Mouse (Mus musculus): ENCODE measurements around the gene Ascl5. TPM values are rescaled to one million over a fixed set of nuclear protein-coding genes. Genes with fewer than 3 reads are reported as not detected.

Gene Ascl5
- polyA plus RNA-seq, 1 experiment from 2014 or later = not detected

DNA sequence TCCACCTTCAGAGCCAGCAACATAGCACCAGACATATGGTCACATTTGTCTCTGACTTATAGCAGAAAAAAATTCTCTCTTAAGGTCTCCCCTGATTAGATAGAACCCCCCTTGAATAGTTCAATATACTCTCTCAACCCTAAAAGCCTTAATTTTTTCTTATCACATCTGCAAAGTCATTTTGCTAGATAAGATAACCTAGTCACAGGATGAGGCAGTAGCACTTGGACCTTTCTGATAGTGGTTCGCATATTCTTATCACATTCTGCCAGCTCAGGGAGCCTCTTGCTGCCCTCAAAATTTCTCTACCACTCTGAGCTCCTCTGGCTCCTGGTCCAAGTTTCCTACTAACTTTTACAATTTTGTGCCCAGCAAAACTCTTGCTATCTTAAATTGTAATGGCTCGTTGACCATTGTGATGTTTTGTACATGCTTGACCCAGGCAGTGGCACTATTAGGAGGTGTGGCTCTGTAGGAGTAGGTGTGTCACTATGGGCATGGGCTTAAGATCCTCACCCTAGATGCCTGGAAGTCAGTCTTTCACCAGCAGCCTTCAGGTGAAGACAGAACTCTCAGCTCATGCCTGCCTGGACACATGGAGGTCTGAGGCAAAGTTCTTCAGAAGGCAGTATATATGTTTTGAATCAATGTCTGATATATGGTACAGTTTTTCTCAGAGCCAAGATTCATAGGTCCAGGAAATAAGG lies 35.7 kb upstream of the Ascl5 start:
- ATAC-seq (replicated peaks; ENCODE audit: insufficient number of reproducible peaks, low FRiP score, low TSS enrichment, low read depth) (no peak), DNase-seq (ENCODE audit: low spot score) (no peak)
- H3K4me2 ChIP-seq (ENCODE audit: low read depth, low read length) = no peak overlapping the region
- no peaks in the 10 kb centered on the region for H3K4me1 ChIP-seq (ENCODE audit: control insufficient read depth, insufficient read depth, low read length)
- H3K36me3 ChIP-seq (replicated peaks; ENCODE audit: control insufficient read depth, insufficient read depth, low read depth, low read length) = no peaks in the 10 kb centered on the region
- no peaks in the 10 kb centered on the region for H3K9me3 ChIP-seq (replicated peaks; ENCODE audit: control insufficient read depth, low read length)
- H3K9ac ChIP-seq (replicated peaks; ENCODE audit: low read length) = no peak overlapping the region
- WGBS = 80% methylated on average over 2 of the region's 2 CpGs
- H3K27me3 ChIP-seq (ENCODE audit: control insufficient read depth, insufficient read depth, low read length) = no peaks in the 10 kb centered on the region
- H3K4me3 ChIP-seq (ENCODE audit: low read depth, low read length) = no peak overlapping the region
- no peak overlapping the region for H3K27ac ChIP-seq (replicated peaks; ENCODE audit: low read depth, low read length)

- WGBS = 49% methylated on average over 2 of the region's 2 CpGs
- Histone ChIP-seq H3K4me2 (ENCODE audit: low read depth, low read length) (no peak overlapping the region), H3K27ac (replicated peaks; ENCODE audit: low read depth, low read length) (no peak overlapping the region; the same call in 1 of the 2 replicates), H3K9ac (replicated peaks; ENCODE audit: low read length) (no peak overlapping the region), H3K27me3 (ENCODE audit: control insufficient read depth, insufficient read depth, low read length) (no peaks in the 10 kb centered on the region), H3K36me3 (replicated peaks; ENCODE audit: control insufficient read depth, insufficient read depth, low read depth, low read length) (peaks cover 4% of the 10 kb centered on the region), H3K9me3 (replicated peaks; ENCODE audit: control insufficient read depth, low read length) (no peaks in the 10 kb centered on the region), H3K4me3 (ENCODE audit: low read depth, low read length) (no peak overlapping the region), H3K4me1 (ENCODE audit: control insufficient read depth, insufficient read depth, low read length) (no peaks in the 10 kb centered on the region)
- ATAC-seq (replicated peaks; ENCODE audit: insufficient number of reproducible peaks, low FRiP score, low TSS enrichment, low read depth) (peak; percentile 61; the same call in 1 of the 2 replicates), DNase-seq (ENCODE audit: low spot score) (peak; percentile 59)
These were observed 33.3 kb upstream of the Ascl5 start for GRCm38 (mm10) chr1:136017307-136017706.

DNA sequence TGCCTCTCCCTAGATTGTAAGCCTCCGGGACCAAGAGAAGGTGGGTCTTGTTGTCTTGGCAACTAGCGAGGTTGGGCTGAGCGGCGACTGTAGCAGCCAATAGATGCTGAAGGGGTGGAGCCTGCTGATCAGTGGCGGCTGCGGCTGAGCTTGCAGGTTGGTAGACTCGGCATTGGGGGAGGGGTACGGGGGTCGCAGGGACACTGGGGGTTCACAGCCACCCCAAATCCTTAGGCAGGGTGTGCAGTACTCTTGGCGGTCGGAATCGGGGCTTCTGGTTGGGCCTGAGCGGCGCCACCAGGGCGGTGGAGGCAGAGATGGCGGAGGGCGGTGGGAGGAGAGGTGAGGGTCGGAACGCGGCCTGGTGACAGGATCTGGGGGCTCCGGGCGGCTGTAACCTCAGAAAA lies 32.7 kb upstream of the Ascl5 start:
- ATAC-seq (replicated peaks; ENCODE audit: insufficient number of reproducible peaks, low FRiP score, low TSS enrichment, low read depth) = peak; percentile 98

GRCm38 (mm10) chr1:136018390-136019189 lies 32.0 kb upstream of the Ascl5 start:
- WGBS = 5% methylated on average over 24 of the region's 24 CpGs

More for the DNA sequence above, 32.7 kb upstream of the Ascl5 start:
- H3K4me1 ChIP-seq (ENCODE audit: control insufficient read depth, insufficient read depth, low read length) = no peaks in the 10 kb centered on the region
- 0% methylated on average over 22 of the region's 22 CpGs for WGBS
- peak overlapping the region; percentile 74 for H3K4me3 ChIP-seq (ENCODE audit: low read depth, low read length)
- H3K27me3 ChIP-seq (ENCODE audit: control insufficient read depth, insufficient read depth, low read length) = no peaks in the 10 kb centered on the region
- H3K9ac ChIP-seq (replicated peaks; ENCODE audit: low read length) = peak overlapping the region; percentile 83
- peak; percentile 99 for DNase-seq (ENCODE audit: low spot score)
- H3K27ac ChIP-seq (replicated peaks; ENCODE audit: low read depth, low read length) = peak overlapping the region; percentile 68; the same call in 1 of the 2 replicates
- peaks cover 4% of the 10 kb centered on the region for H3K36me3 ChIP-seq (replicated peaks; ENCODE audit: control insufficient read depth, insufficient read depth, low read depth, low read length)
- H3K9me3 ChIP-seq (replicated peaks; ENCODE audit: control insufficient read depth, low read length) = no peaks in the 10 kb centered on the region
- H3K4me2 ChIP-seq (ENCODE audit: low read depth, low read length) = peak overlapping the region; percentile 87

GRCm38 (mm10) chr1:136030201-136030600 lies 20.4 kb upstream of the Ascl5 start:
- H3K27me3 ChIP-seq (ENCODE audit: control insufficient read depth, insufficient read depth, low read length) = no peaks in the 10 kb centered on the region
- ATAC-seq (replicated peaks; ENCODE audit: insufficient number of reproducible peaks, low FRiP score, low TSS enrichment, low read depth) = no peak
- no peak overlapping the region for H3K4me3 ChIP-seq (ENCODE audit: low read depth, low read length)
- peaks cover 10% of the 10 kb centered on the region for H3K36me3 ChIP-seq (replicated peaks; ENCODE audit: control insufficient read depth, insufficient read depth, low read depth, low read length)
- H3K4me1 ChIP-seq (ENCODE audit: control insufficient read depth, insufficient read depth, low read length) = no peaks in the 10 kb centered on the region
- H3K9ac ChIP-seq (replicated peaks; ENCODE audit: low read length) = no peak overlapping the region
- 55% methylated on average over 7 of the region's 7 CpGs for WGBS
- peak; percentile 26 for DNase-seq (ENCODE audit: low spot score)
- H3K4me2 ChIP-seq (ENCODE audit: low read depth, low read length) = no peak overlapping the region
- H3K9me3 ChIP-seq (replicated peaks; ENCODE audit: control insufficient read depth, low read length) = no peaks in the 10 kb centered on the region
- no peak overlapping the region for H3K27ac ChIP-seq (replicated peaks; ENCODE audit: low read depth, low read length)

More at GRCm38 (mm10) chr1:136018390-136019189, 32.0 kb upstream of the Ascl5 start:
- peak; percentile 36 for ATAC-seq (replicated peaks; ENCODE audit: insufficient number of reproducible peaks, low FRiP score, low TSS enrichment, low read depth)
- DNase-seq (ENCODE audit: low spot score) = peak; percentile 56
- Histone ChIP-seq H3K9ac (replicated peaks; ENCODE audit: low read length) (peak overlapping the region; percentile 83), H3K9me3 (replicated peaks; ENCODE audit: control insufficient read depth, low read length) (no peaks in the 10 kb centered on the region), H3K4me2 (ENCODE audit: low read depth, low read length) (peak overlapping the region; percentile 87), H3K27me3 (ENCODE audit: control insufficient read depth, insufficient read depth, low read length) (no peaks in the 10 kb centered on the region), H3K36me3 (replicated peaks; ENCODE audit: control insufficient read depth, insufficient read depth, low read depth, low read length) (peaks cover 4% of the 10 kb centered on the region), H3K4me1 (ENCODE audit: control insufficient read depth, insufficient read depth, low read length) (no peaks in the 10 kb centered on the region), H3K4me3 (ENCODE audit: low read depth, low read length) (peak overlapping the region; percentile 74), H3K27ac (replicated peaks; ENCODE audit: low read depth, low read length) (peak overlapping the region; percentile 68)

DNA sequence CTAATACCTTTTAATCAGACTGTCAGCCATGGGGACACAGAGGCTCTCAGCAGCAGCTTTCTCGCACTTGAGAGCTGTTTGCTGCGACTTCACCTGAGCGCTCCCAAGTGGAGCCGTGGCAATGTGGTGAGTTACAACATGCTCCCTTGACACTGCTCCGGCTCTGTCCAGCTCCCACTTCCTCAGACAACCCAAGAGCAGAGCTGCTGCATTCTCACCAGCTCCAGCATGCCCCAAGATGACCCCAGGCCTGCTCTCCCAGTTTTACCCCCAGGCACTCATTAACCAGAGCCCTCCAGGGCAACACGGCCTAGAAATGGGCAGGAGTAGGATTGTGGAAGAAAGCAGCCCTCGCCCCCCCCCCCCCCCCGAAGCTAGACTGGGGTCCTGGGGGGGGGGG lies 18.9 kb upstream of the Ascl5 start:
- WGBS = 77% methylated on average over 6 of the region's 8 CpGs
- peaks cover 10% of the 10 kb centered on the region for H3K36me3 ChIP-seq (replicated peaks; ENCODE audit: control insufficient read depth, insufficient read depth, low read depth, low read length)

GRCm38 (mm10) chr1:136032961-136033360 lies 17.6 kb upstream of the Ascl5 start:
- 64% methylated on average over 7 of the region's 7 CpGs for WGBS
- DNase-seq (ENCODE audit: low spot score) (no peak), ATAC-seq (replicated peaks; ENCODE audit: insufficient number of reproducible peaks, low FRiP score, low TSS enrichment, low read depth) (no peak)
- Histone ChIP-seq H3K4me3 (ENCODE audit: low read depth, low read length) (no peak overlapping the region), H3K4me2 (ENCODE audit: low read depth, low read length) (no peak overlapping the region), H3K27me3 (ENCODE audit: control insufficient read depth, insufficient read depth, low read length) (no peaks in the 10 kb centered on the region), H3K4me1 (ENCODE audit: control insufficient read depth, insufficient read depth, low read length) (no peaks in the 10 kb centered on the region), H3K36me3 (replicated peaks; ENCODE audit: control insufficient read depth, insufficient read depth, low read depth, low read length) (peaks cover 5% of the 10 kb centered on the region), H3K9ac (replicated peaks; ENCODE audit: low read length) (no peak overlapping the region), H3K27ac (replicated peaks; ENCODE audit: low read depth, low read length) (no peak overlapping the region), H3K9me3 (replicated peaks; ENCODE audit: control insufficient read depth, low read length) (no peaks in the 10 kb centered on the region)

More for the DNA sequence above, 18.9 kb upstream of the Ascl5 start:
- H3K27me3 ChIP-seq (ENCODE audit: control insufficient read depth, insufficient read depth, low read length) = no peaks in the 10 kb centered on the region
- no peaks in the 10 kb centered on the region for H3K4me1 ChIP-seq (ENCODE audit: control insufficient read depth, insufficient read depth, low read length)
- no peaks in the 10 kb centered on the region for H3K9me3 ChIP-seq (replicated peaks; ENCODE audit: control insufficient read depth, low read length)
- no peak overlapping the region for H3K27ac ChIP-seq (replicated peaks; ENCODE audit: low read depth, low read length)
- H3K4me3 ChIP-seq (ENCODE audit: low read depth, low read length) = no peak overlapping the region
- H3K9ac ChIP-seq (replicated peaks; ENCODE audit: low read length) = no peak overlapping the region
- no peak for ATAC-seq (replicated peaks; ENCODE audit: insufficient number of reproducible peaks, low FRiP score, low TSS enrichment, low read depth)
- no peak overlapping the region for H3K4me2 ChIP-seq (ENCODE audit: low read depth, low read length)
- no peak for DNase-seq (ENCODE audit: low spot score)

Measured in embryonic facial prominence, embryonic 11.5 days (tissue).